In the genomic region with DNA sequence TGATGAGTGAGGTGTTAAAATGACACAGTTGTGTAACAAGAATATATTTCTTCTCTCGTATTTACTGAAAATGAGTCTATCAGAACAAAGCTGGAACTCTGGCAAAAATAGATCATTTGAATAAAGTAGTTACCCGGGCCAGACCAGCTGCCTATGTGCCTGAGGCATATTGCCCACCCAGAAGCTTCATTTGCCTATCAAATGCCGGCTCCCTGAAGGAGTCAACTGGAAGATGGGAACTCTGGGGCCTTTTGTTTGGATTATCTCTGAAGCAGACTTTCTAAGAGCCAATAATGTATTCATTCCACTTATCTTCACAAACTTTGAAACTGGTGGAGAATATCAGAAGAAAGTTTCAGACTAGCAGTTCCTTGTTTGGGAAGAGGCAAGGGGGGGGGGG, we compare ENCODE assay signal across 14 mouse cellular contexts.
"Had no signal": no experiment of that assay in that cellular context is flagged by ENCODE, and none has a peak within 500 bp of the region (broad histone marks: within the 10 kb centered on the region; RNA-seq: fewer than 3 reads in every experiment).

No protein-coding gene starts in this region.

- H3K4me1 ChIP-seq: limb, embryonic 12.5 days; liver, embryonic 13.5 days had no signal

- H3K9me3 ChIP-seq: limb, embryonic 12.5 days; liver, embryonic 13.5 days had no signal

- H3K36me3 ChIP-seq: limb, embryonic 12.5 days; liver, embryonic 13.5 days had no signal

- H3K4me3 ChIP-seq: limb, embryonic 12.5 days; liver, embryonic 13.5 days had no signal

- H3K4me2 ChIP-seq: limb, embryonic 12.5 days; liver, embryonic 13.5 days had no signal

- DNase-seq: kidney, adult 2 months; kidney, postnatal 25 days; layer of hippocampus, adult 9-11 months; layer of hippocampus, postnatal 36 days; liver; liver, embryonic 13.5 days; liver, postnatal 0 days; lung, postnatal 36 days; right cerebral cortex, adult 18-20 months; thymus, adult 2 months; thymus, postnatal 36 days had no signal

- H3K9ac ChIP-seq: limb, embryonic 12.5 days; liver, embryonic 13.5 days; liver, postnatal 0 days had no signal

- H3K27ac ChIP-seq: limb, embryonic 12.5 days; liver, embryonic 13.5 days; stomach, postnatal 0 days had no signal

- ATAC-seq: liver, postnatal 0 days; midbrain, embryonic 16.5 days had no signal

- H3K27me3 ChIP-seq: limb, embryonic 12.5 days; liver, embryonic 13.5 days had no signal
